Mouse (Mus musculus): ENCODE results near the gene Abhd11. TPM values are rescaled to one million over a fixed set of nuclear protein-coding genes. Genes with fewer than 3 reads are reported as not detected.
A peak's percentile ranks its signal among the peaks of the same experiment; 100 is the strongest.
"Not testable (repeated sequence)": the region's sequence is repeated elsewhere in the genome, so short reads cannot be mapped to it uniquely, and the experiment has no call there.

Gene Abhd11
- 27.7 and 39.7 TPM in 2 replicates for polyA plus RNA-seq (2011; ENCODE audit: insufficient read depth, insufficient read length, low replicate concordance, missing spikeins)

DNA sequence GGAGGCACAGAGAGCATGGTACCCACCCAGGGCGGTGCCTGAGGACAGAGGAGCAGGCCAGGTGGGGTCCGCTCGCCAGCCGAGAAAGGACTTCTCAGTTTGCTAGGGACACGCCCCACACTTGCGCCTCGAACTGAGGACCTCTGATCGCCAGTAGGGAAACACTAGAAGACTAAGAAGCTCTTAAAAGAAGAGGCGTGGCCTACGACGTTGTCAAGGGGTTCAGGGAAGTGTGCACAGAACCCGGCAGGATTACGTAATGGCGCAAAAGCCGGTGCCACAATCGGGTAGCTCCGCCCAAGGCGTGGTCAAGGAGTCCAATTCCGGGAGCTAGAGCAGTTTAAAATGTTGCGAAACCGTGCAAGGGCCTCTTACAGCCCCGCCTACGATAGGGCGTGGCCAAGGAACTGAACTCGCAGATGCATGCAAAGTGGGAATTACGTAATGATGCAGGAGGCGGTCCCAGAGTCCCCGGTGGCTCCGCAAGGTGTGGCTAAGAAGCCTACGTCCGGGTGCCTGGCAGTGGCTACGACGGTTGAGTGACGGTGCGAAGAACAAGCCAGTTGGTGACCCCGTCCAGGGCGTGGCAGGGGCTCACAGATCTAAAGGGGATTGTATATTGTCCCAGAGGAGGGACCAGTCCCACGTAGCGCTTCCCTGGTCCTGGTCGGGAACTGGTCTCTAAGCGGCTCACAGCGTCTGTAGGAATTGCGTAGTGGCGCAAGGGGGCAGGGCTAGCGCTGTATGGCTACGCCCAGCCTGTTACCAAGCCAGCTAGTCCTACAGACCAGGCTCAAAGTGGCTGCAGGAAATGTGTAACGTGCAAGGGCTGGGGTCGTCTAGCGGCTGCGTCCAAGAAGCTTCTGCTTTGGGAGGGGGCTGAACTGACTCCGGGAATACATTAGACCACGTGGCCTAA lies at the start of gene Abhd11:
Abhd11 (plus strand) TSS at position 482 of the 919 bp plus-strand sequence.
- Histone ChIP-seq H3K27ac (ENCODE audit: control insufficient read depth, insufficient read depth, low read depth, low read length, poor library complexity) (peak within 1 kb of the TSS; percentile 97), H3K4me1 (ENCODE audit: control insufficient read depth, insufficient read depth, low read length) (peaks cover 4% of the 10 kb centered on the region), H3K4me3 (replicated peaks; ENCODE audit: control insufficient read depth, low read depth, low read length) (peak within 1 kb of the TSS; percentile 97)
- WGBS = under 1% methylated on average over 52 of the region's 52 CpGs
- TF ChIP-seq POLR2A (IDR thresholded peaks at IDR 0.05; ENCODE audit: borderline replicate concordance, control insufficient read depth, low read depth, low read length) (peak; percentile 76; the same call in 1 of the 2 replicates), CTCF (IDR thresholded peaks at IDR 0.05; ENCODE audit: control insufficient read depth, insufficient read depth, low read length) (0 out of 2 replicates have a peak, but pooled peaks have one; percentile 1)

- 21% methylated on average over 2 of the region's 2 CpGs for WGBS
- Histone ChIP-seq H3K4me3 (replicated peaks; ENCODE audit: control insufficient read depth, low read depth, low read length) (no peak overlapping the region), H3K4me1 (ENCODE audit: control insufficient read depth, insufficient read depth, low read length) (peaks cover 2% of the 10 kb centered on the region; the same call in 1 of the 2 replicates), H3K27ac (ENCODE audit: control insufficient read depth, insufficient read depth, low read depth, low read length, poor library complexity) (no peak overlapping the region)
- TF ChIP-seq CTCF (IDR thresholded peaks at IDR 0.05; ENCODE audit: control insufficient read depth, insufficient read depth, low read length) (no peak), POLR2A (IDR thresholded peaks at IDR 0.05; ENCODE audit: borderline replicate concordance, control insufficient read depth, low read depth, low read length) (no peak)
Measured at GRCm38 (mm10) chr5:134960430-134960829, 48.5 kb upstream of the Abhd11 start.

DNA sequence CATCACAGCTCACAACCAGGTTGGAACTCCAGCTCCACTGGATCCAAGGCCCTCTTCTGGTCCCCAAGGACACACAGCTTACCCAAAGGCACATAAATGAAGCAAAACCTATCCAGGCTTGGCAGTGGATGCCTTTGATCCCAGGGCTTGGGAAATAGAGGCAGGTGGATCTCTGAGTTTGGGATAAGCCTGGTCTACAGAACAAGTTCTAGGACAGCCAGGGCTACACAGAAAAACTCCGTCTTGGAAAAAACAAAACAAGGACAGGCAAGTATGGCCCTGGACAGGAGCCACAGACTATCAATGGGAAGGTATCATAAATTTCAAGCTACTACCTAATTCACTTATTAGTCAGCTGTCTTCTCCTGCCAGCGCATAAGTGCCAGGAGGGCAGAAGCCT lies 47.4 kb upstream of the Abhd11 start:
- Histone ChIP-seq H3K4me3 (replicated peaks; ENCODE audit: control insufficient read depth, low read depth, low read length) (no peak overlapping the region), H3K27ac (ENCODE audit: control insufficient read depth, insufficient read depth, low read depth, low read length, poor library complexity) (no peak overlapping the region; the same call in 1 of the 2 replicates), H3K4me1 (ENCODE audit: control insufficient read depth, insufficient read depth, low read length) (peaks cover 2% of the 10 kb centered on the region; the same call in 1 of the 2 replicates)
- 85% methylated on average over 2 of the region's 2 CpGs for WGBS
- TF ChIP-seq POLR2A (IDR thresholded peaks at IDR 0.05; ENCODE audit: borderline replicate concordance, control insufficient read depth, low read depth, low read length) (no peak), CTCF (IDR thresholded peaks at IDR 0.05; ENCODE audit: control insufficient read depth, insufficient read depth, low read length) (no peak)

DNA sequence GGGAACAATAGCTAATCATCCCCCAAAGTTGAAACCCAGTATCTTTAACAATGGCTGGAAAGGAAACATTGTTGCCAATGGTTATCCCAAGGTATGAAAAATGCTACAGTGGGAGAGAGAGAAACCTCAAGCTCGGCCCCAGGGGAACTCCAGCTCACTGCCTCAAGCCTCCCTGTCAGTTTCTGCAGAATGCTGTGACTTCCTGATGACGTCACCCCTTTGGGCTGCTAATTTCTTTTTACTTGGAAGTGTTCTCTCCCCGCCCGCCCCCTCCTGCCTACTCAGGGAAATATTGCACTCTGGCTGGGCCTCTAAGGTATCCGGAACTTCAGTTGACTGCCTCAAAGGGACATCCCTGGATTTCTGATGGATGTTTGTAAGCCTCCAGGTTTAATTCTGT lies 45.4 kb upstream of the Abhd11 start:
- 33% methylated on average over 5 of the region's 5 CpGs for WGBS

GRCm38 (mm10) chr5:134964655-134965054 lies 44.3 kb upstream of the Abhd11 start:
- H3K4me3 ChIP-seq (replicated peaks; ENCODE audit: control insufficient read depth, low read depth, low read length); H3K27ac ChIP-seq (ENCODE audit: control insufficient read depth, insufficient read depth, low read depth, low read length, poor library complexity); H3K4me1 ChIP-seq (ENCODE audit: control insufficient read depth, insufficient read depth, low read length): not testable (repeated sequence)

More for the DNA sequence above, 45.4 kb upstream of the Abhd11 start:
- no peak overlapping the region for H3K4me3 ChIP-seq (replicated peaks; ENCODE audit: control insufficient read depth, low read depth, low read length)
- TF ChIP-seq POLR2A (IDR thresholded peaks at IDR 0.05; ENCODE audit: borderline replicate concordance, control insufficient read depth, low read depth, low read length) (no peak), CTCF (IDR thresholded peaks at IDR 0.05; ENCODE audit: control insufficient read depth, insufficient read depth, low read length) (no peak)
- H3K27ac ChIP-seq (ENCODE audit: control insufficient read depth, insufficient read depth, low read depth, low read length, poor library complexity) = no peak overlapping the region
- peaks cover 2% of the 10 kb centered on the region; the same call in 1 of the 2 replicates for H3K4me1 ChIP-seq (ENCODE audit: control insufficient read depth, insufficient read depth, low read length)

DNA sequence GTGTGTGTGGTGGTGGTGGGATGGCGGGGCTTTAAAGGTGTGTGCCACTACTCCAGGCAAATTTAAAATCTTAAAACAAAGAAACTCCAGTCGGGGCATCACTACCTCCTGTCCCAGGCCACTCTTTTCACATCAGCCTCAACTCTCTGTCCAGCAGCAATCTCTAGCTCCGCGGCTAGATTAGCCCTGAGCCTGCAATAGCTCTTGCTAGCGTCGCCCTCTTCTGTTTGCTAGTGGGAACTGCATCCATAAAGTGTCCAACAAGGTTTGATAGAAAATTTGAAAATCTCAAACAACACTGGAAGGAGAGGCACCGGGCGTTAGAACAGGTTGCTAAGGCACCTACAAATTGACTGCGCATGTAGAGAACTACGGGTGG lies 43.5 kb upstream of the Abhd11 start:
- Histone ChIP-seq H3K4me1 (ENCODE audit: control insufficient read depth, insufficient read depth, low read length) (no peaks in the 10 kb centered on the region; the same call in 1 of the 2 replicates), H3K27ac (ENCODE audit: control insufficient read depth, insufficient read depth, low read depth, low read length, poor library complexity) (no peak overlapping the region), H3K4me3 (replicated peaks; ENCODE audit: control insufficient read depth, low read depth, low read length) (no peak overlapping the region)
- TF ChIP-seq CTCF (IDR thresholded peaks at IDR 0.05; ENCODE audit: control insufficient read depth, insufficient read depth, low read length) (peak; percentile 71), POLR2A (IDR thresholded peaks at IDR 0.05; ENCODE audit: borderline replicate concordance, control insufficient read depth, low read depth, low read length) (no peak)
- WGBS = 9% methylated on average over 10 of the region's 10 CpGs

DNA sequence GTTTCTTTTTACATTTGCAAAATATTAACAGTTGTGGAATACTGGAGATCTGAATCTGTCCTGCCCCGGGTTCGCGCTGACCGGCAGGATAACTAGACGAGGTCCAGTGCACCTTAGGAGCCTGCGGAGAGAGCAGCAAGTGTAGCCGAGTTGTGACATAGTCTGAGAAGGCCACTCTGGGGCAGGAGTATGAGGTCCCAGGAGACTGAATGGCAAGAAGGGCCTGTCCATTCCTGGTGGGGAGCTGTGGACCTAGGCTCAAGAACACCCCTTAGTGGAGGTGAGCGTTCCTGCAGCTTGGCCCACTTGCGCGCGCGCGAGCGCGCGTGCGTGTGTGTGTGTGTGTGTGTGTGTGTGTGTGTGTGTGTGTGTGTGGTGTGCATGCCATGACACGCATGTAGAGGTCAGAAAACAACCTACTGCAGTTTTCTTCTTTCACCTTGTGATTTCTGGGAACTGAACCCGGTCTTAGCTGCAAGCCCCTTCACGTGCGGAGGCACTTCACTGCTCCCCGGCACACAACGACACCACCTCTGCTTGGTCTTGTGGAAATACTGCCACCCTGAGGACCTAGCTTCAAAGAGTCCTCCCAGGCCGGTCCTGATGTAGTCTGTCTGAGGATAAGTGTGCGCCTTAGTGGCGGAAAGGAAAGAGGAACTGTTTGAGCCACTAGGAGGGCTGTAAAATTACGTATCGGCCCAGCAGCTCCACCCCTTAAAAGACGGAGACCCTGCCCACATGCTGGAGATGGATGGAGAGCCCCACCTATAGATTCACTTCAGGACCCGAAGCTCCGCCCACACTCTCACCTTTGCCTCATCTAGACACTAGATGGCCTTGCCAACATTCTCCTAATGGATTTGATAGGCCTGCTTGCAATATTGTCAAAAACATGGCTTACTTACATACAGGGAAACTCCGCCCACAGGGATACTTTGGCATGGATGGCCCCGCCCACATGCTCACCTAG lies 42.8 kb upstream of the Abhd11 start:
- Histone ChIP-seq H3K4me1 (ENCODE audit: control insufficient read depth, insufficient read depth, low read length) (no peaks in the 10 kb centered on the region; the same call in 1 of the 2 replicates), H3K27ac (ENCODE audit: control insufficient read depth, insufficient read depth, low read depth, low read length, poor library complexity) (no peak overlapping the region; the same call in 1 of the 2 replicates), H3K4me3 (replicated peaks; ENCODE audit: control insufficient read depth, low read depth, low read length) (peak overlapping the region; percentile 37)
- TF ChIP-seq CTCF (IDR thresholded peaks at IDR 0.05; ENCODE audit: control insufficient read depth, insufficient read depth, low read length) (peak; percentile 49; the same call in 1 of the 2 replicates), POLR2A (IDR thresholded peaks at IDR 0.05; ENCODE audit: borderline replicate concordance, control insufficient read depth, low read depth, low read length) (no peak)
- WGBS = 9% methylated on average over 33 of the region's 33 CpGs

Data from bone marrow, adult 2 months (tissue).